Mouse (Mus musculus) CD4-positive helper T cell, adult 2 months (primary cell): ENCODE measurements around the gene Vmn2r33.
"Not testable (repeated sequence)": the region's sequence is repeated elsewhere in the genome, so short reads cannot be mapped to it uniquely, and the experiment has no call there.

Experiments used
- DNase-seq: peaks from one replicate; pipeline ENCODE4 v3.0.0-alpha.2; 2012; ENCODE audit warnings: low read depth, missing footprints, low spot score

Vmn2r33 gene

GRCm38 (mm10) chr7:7566686-7567085 is at the start of gene Vmn2r33:
TSS of gene Vmn2r33 (minus strand) at chr7:7566786.
- DNase-seq = not testable (repeated sequence)
